Mouse (Mus musculus): Measurements from ENCODE around the gene Syde1. TPM values are rescaled to one million over a fixed set of nuclear protein-coding genes. Genes with fewer than 3 reads are reported as not detected.

The Syde1 gene
- total and polyA plus RNA-seq, 3 experiments: 0.01 TPM; not detected in 2

DNA sequence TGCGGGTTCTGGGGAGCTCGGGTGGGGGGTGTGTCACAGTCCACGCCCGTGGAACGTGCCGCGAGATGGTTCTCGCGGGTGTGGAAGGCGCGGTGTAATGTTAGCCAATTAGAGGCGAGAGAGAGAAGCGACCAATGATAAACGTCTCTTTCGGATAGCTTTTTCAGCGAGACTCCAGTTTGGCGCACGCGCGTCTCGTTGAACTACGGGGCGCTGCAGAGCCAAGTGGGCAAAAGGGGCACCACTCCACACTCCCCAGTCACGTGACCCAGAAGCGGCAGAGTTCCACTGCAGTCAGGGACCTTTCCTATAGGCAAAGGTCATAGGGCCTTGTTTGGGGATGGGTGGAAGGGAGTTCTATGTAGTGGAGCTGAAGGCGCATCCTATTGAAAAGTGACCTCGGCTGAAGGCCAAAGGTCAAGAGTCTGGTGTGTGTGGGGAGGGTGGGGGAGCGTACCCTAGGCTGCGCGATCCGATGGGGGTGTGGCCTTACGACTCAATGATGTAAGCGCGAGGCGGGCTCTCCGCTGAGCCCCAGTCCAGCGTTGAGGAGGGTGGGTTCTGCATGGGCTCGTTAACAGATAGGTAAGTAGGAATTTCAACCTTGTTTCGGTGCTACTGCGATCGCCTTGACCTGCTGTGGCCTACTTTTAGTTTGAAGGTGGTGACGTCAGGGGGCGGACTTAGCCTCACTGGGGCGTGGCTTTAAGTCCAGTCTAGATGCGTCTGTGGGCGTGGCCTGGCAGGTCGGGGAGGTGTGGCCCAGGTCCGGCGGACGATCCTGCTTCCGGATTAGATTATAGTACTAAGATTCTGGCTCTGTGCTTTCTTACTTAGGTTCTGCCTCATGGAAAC lies 17.3 kb downstream of the Syde1 start, which contains the start of gene Ilvbl:
Ilvbl (plus strand) TSS at position 97 of the 855 bp plus-strand sequence.
- peaks cover 4% of the 10 kb centered on the region; the same call in 1 of the 2 replicates for H3K79me2 ChIP-seq (ENCODE audit: control insufficient read depth, insufficient read depth, low read length, poor library complexity)
- peak within 1 kb of the TSS; percentile 78 to 88 for H3K4me3 ChIP-seq (ENCODE audit: control insufficient read depth in 1 of 2, insufficient read depth in 1 of 2, low read depth in 2 of 2, low read length in 2 of 2)
- H3K9ac ChIP-seq (ENCODE audit: control insufficient read depth, low read depth, low read length, poor library complexity, severe bottlenecking): peak within 1 kb of the TSS; percentile 77
- no peaks in the 10 kb centered on the region; a peak in 1 of 4 replicates for H3K36me3 ChIP-seq (ENCODE audit: control insufficient read depth in 1 of 2, insufficient read depth in 2 of 2, low read length in 2 of 2)
- no peaks in the 10 kb centered on the region; a peak in 2 of 4 replicates for H3K27me3 ChIP-seq (ENCODE audit: control insufficient read depth in 1 of 2, insufficient read depth in 2 of 2, low read length in 2 of 2)
- H3K27ac ChIP-seq (ENCODE audit: control insufficient read depth, low read depth, low read length): peak within 1 kb of the TSS; percentile 87
- peaks cover 0 to 8% of the 10 kb centered on the region in 2 experiments; a peak in 1 of 4 replicates for H3K4me1 ChIP-seq (ENCODE audit: control insufficient read depth in 1 of 2, insufficient read depth in 2 of 2, low read length in 2 of 2)
- no peak for TF ChIP-seq GABPA (IDR thresholded peaks at IDR 0.05; ENCODE audit: low read depth, low read length)
- TF ChIP-seq CTCF (IDR thresholded peaks at IDR 0.05 in 2 of 3, conservative IDR thresholded peaks at IDR 0.05 in 1 of 3; ENCODE audit: control insufficient read depth in 1 of 3, insufficient read depth in 1 of 3, low read depth in 2 of 3, low read length in 3 of 3, poor library complexity in 1 of 3, severe bottlenecking in 1 of 3): peak in 1 of 3 experiments; percentile 8; a peak in 1 of 6 replicates
- peak; percentile 65; the same call in 1 of the 2 replicates for TF ChIP-seq CHD2 (IDR thresholded peaks at IDR 0.05; ENCODE audit: low read length)
- TF ChIP-seq ELF1 (IDR thresholded peaks at IDR 0.05; ENCODE audit: low read depth, low read length): peak; percentile 92
- TF ChIP-seq MAZ (IDR thresholded peaks at IDR 0.05; ENCODE audit: low read depth, low read length): peak; percentile 40; the same call in 1 of the 2 replicates
- peak; percentile 51 for TF ChIP-seq SIN3A (IDR thresholded peaks at IDR 0.05; ENCODE audit: low read length)
- peak; percentile 79 for TF ChIP-seq NRF1 (IDR thresholded peaks at IDR 0.05; ENCODE audit: insufficient read depth, low read depth, low read length, poor library complexity, severe bottlenecking)
- peak; percentile 61 for TF ChIP-seq TBP (IDR thresholded peaks at IDR 0.05; ENCODE audit: low read depth, low read length)
- TF ChIP-seq ETS1 (IDR thresholded peaks at IDR 0.05; ENCODE audit: low read depth, low read length): peak; percentile 43
- TF ChIP-seq POLR2AphosphoS5 (IDR thresholded peaks at IDR 0.05; ENCODE audit: borderline replicate concordance, low read depth, low read length): no peak
- TF ChIP-seq MYC (IDR thresholded peaks at IDR 0.05; ENCODE audit: low read depth, low read length): peak; percentile 60; the same call in 1 of the 2 replicates
- TF ChIP-seq USF1 (IDR thresholded peaks at IDR 0.05; ENCODE audit: low read depth, low read length): peak; percentile 99
- peak; percentile 41; the same call in 1 of the 2 replicates for TF ChIP-seq TCF12 (IDR thresholded peaks at IDR 0.05; ENCODE audit: low read depth, low read length)
- TF ChIP-seq NELFE (IDR thresholded peaks at IDR 0.05; ENCODE audit: low read depth, low read length): peak; percentile 63
- TF ChIP-seq MXI1 (IDR thresholded peaks at IDR 0.05; ENCODE audit: low read depth, low read length): peak; percentile 90
- TF ChIP-seq SMC3 (IDR thresholded peaks at IDR 0.05; ENCODE audit: low read depth, low read length): no peak
- no peak for TF ChIP-seq TAL1 (IDR thresholded peaks at IDR 0.05; ENCODE audit: low read length)
- peak; percentile 90 for TF ChIP-seq BHLHE40 (IDR thresholded peaks at IDR 0.05; ENCODE audit: borderline replicate concordance, low read depth, low read length)
- no peak for TF ChIP-seq MEF2A (IDR thresholded peaks at IDR 0.05; ENCODE audit: extremely low read depth, insufficient replicate concordance, low read depth, low read length, poor library complexity, severe bottlenecking)
- TF ChIP-seq USF2 (IDR thresholded peaks at IDR 0.05; ENCODE audit: borderline replicate concordance in 1 of 2, insufficient read depth in 1 of 2, low read depth in 1 of 2, low read length in 2 of 2): peak; percentile 85 to 90
- TF ChIP-seq MYB (IDR thresholded peaks at IDR 0.05; ENCODE audit: low read depth, low read length): no peak
- TF ChIP-seq POLR2A (IDR thresholded peaks at IDR 0.05; ENCODE audit: control insufficient read depth in 1 of 2, insufficient read depth in 1 of 2, low read depth in 1 of 2, low read length in 2 of 2, poor library complexity in 1 of 2): peak; percentile 53 to 69
- peak; percentile 43; the same call in 1 of the 2 replicates for TF ChIP-seq E2F4 (IDR thresholded peaks at IDR 0.05; ENCODE audit: borderline replicate concordance, low read depth, low read length)
- peak; percentile 93 for TF ChIP-seq MAX (IDR thresholded peaks at IDR 0.05; ENCODE audit: low read length)
- peak; percentile 80 for TF ChIP-seq HCFC1 (IDR thresholded peaks at IDR 0.05; ENCODE audit: low read depth, low read length)
- TF ChIP-seq POLR2AphosphoS2 (IDR thresholded peaks at IDR 0.05; ENCODE audit: low read length): 0 out of 2 replicates have a peak, but pooled peaks have one; percentile 32
- DNase-seq (ENCODE audit: low read depth, low spot score): peak; percentile 97
- H3K9me3 ChIP-seq (replicated peaks; ENCODE audit: insufficient read depth, low read length): no peaks in the 10 kb centered on the region

Measured in MEL (cell line).